Mouse (Mus musculus) liver, adult 2 months (tissue): ENCODE measurements around the gene Hspb6. TPM values are rescaled to one million over a fixed set of nuclear protein-coding genes. Genes with fewer than 3 reads are reported as not detected.

ENCODE experiments used
- DNase-seq: peaks from one replicate; pipeline ENCODE4 v3.0.0-alpha.2; 2011; ENCODE audit warnings: low read depth, low spot score; ENCODE audit errors: extremely low read depth
- H3K27ac ChIP-seq: fragments of 200-500 bp; replicated peaks from 2 replicates; pipeline ENCODE4 v1.5.1; 2012; ENCODE audit warnings: low read depth, mild to moderate bottlenecking, control low read depth, inconsistent platforms, low read length; ENCODE audit not compliant: insufficient read depth
- H3K27me3 ChIP-seq: fragments of 200-500 bp; 2 replicates; pipeline ENCODE4 v1.6.1; 2012; ENCODE audit warnings: mild to moderate bottlenecking, moderate library complexity, low read length, inconsistent platforms; ENCODE audit not compliant: control insufficient read depth, insufficient read depth
- H3K36me3 ChIP-seq: fragments of 200-500 bp; 2 replicates; pipeline ENCODE4 v1.6.1; 2012; ENCODE audit warnings: low read length, inconsistent platforms; ENCODE audit not compliant: control insufficient read depth, insufficient read depth
- H3K4me1 ChIP-seq: fragments of 200-500 bp; 2 replicates; pipeline ENCODE4 v1.6.1; 2011; ENCODE audit warnings: low read length; ENCODE audit not compliant: control insufficient read depth, insufficient read depth
- H3K4me3 ChIP-seq: fragments of 200-500 bp; 2 replicates; pipeline ENCODE4 v1.5.1; 2011; ENCODE audit warnings: low read depth, mild to moderate bottlenecking, control low read depth, low read length, moderate library complexity; ENCODE audit not compliant: insufficient read depth
- H3K79me2 ChIP-seq: fragments of 200-500 bp; 2 replicates; pipeline ENCODE4 v1.6.1; 2012; ENCODE audit warnings: inconsistent platforms, mild to moderate bottlenecking, low read length, moderate library complexity; ENCODE audit not compliant: control insufficient read depth, insufficient read depth
- H3K9ac ChIP-seq: fragments of 200-500 bp; 2 replicates; pipeline ENCODE4 v1.6.1; 2012; ENCODE audit warnings: low read depth, mild to moderate bottlenecking, control low read depth, inconsistent platforms, low read length
- CTCF ChIP-seq: fragments of 200-500 bp; IDR thresholded peaks from 2 replicates; pipeline ENCODE4 v1.5.1; 2011; ENCODE audit warnings: low read depth, low read length, control low read depth
- POLR2A ChIP-seq: fragments of 200-500 bp; IDR thresholded peaks from 2 replicates; pipeline ENCODE4 v1.6.1; 2011; ENCODE audit warnings: low read length, control low read depth; ENCODE audit not compliant: insufficient read depth; ENCODE audit errors: extremely low read depth
- WGBS: fragments of 180-500 bp; shearing (Covaris S2); methylation state at CpG from one replicate; pipeline ENCODE4 v1.1.7; 2018; 5-methylcytosine and 5-hydroxymethylcytosine counted together
- polyA plus RNA-seq: library from polyadenylated mRNA; depleted of rRNA; stranded (reverse); fragments of >200 nt; gene quantifications from 2 replicates; pipeline ENCODE4 v1.2.3, GENCODE M21; 2012; rRNA removed
- total RNA-seq: library from RNA; depleted of rRNA; stranded (reverse); fragments of >200 nt; gene quantifications from 2 replicates; pipeline ENCODE4 v1.2.3, GENCODE M21; 2014; rRNA removed

Hspb6 gene
- total and polyA plus RNA-seq, 2 experiments, result 2.5 to 29.2 TPM

DNA sequence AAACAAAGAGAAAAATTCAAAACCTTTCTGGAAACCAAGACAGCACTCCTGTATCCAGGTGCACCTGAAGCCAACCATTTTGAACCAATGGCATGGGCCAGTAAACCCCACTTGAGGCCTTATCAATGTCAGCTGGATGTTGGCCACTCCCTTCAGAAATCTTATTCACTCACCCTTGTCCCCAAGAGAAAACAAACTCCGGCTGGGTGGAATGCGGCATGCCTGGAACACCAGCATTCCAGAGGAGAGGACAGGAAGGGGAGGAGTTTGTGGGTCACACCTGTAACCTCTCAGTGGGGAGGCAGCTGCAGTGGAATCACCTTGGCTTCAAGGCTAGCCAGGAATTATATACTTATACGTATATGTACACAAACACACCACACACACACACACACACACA, 50.6 kb downstream of the Hspb6 start:
- H3K79me2 ChIP-seq, result no peaks in the 10 kb centered on the region
- no peak overlapping the region for H3K27ac ChIP-seq
- no peak overlapping the region for H3K4me3 ChIP-seq
- peaks cover 4% of the 10 kb centered on the region; the same call in 1 of the 2 replicates for H3K4me1 ChIP-seq
- H3K36me3 ChIP-seq, result no peaks in the 10 kb centered on the region
- H3K9ac ChIP-seq, result no peak overlapping the region
- 37% methylated on average over 3 of the region's 3 CpGs for WGBS
- TF ChIP-seq CTCF (no peak), POLR2A (no peak)
- no peak for DNase-seq
- no peaks in the 10 kb centered on the region for H3K27me3 ChIP-seq

DNA sequence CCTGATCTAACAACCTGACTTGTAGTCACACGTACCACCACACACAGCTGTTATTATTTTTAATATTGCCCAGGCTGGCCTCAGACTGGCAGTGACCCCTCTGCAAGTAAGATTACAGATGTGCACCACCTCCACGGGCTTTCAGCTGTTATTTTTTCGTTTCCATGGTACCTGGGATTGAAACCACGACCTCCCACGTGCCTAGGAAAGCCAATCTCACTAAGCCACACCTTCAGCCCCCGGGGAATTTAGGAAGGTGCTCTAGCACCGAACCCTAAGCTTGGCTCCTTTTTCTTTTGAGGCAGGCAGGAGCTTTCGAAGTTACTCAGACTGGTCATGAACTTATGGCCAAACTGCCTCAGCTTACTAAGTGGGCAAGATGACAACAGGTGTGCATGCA, 52.4 kb downstream of the Hspb6 start:
- H3K36me3 ChIP-seq, result no peaks in the 10 kb centered on the region
- H3K27ac ChIP-seq, result no peak overlapping the region
- peaks cover 4% of the 10 kb centered on the region; the same call in 1 of the 2 replicates for H3K4me1 ChIP-seq
- 67% methylated on average over 8 of the region's 8 CpGs for WGBS
- no peaks in the 10 kb centered on the region for H3K79me2 ChIP-seq
- no peak overlapping the region for H3K4me3 ChIP-seq
- no peak for TF ChIP-seq POLR2A
- TF ChIP-seq CTCF, result no peak
- no peak overlapping the region for H3K9ac ChIP-seq
- no peaks in the 10 kb centered on the region for H3K27me3 ChIP-seq
- DNase-seq, result no peak

DNA sequence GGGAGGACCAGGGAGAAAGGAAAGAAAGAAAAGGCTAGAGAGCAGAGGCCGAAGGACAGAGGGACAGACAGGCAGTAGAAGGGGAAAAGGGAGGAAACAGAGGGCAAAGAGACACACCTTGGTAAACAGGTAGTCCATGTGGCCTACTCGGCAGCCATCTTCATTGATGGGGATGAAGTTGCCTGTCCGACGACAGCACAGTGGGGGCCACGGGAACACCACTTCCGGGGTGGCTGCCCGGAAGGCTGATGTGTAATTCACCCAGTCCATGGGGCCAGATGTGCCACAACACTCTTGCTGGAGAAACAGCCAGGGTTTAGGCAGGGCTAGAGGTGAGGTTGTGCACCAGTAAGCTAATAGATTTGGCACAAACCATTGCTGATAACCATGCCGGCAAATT, 53.0 kb downstream of the Hspb6 start:
- H3K27ac ChIP-seq, result no peak overlapping the region
- H3K4me1 ChIP-seq, result peaks cover 4% of the 10 kb centered on the region; the same call in 1 of the 2 replicates
- no peaks in the 10 kb centered on the region for H3K27me3 ChIP-seq
- no peak overlapping the region for H3K9ac ChIP-seq
- no peak overlapping the region for H3K4me3 ChIP-seq
- no peak for DNase-seq
- H3K79me2 ChIP-seq, result no peaks in the 10 kb centered on the region
- TF ChIP-seq POLR2A (no peak), CTCF (no peak)
- WGBS, result 85% methylated on average over 8 of the region's 8 CpGs
- H3K36me3 ChIP-seq, result no peaks in the 10 kb centered on the region

Other genes with a start within 250 kb of the Hspb6 start
Only the 30 nearest of the 34 such genes appear.
- 4.0 and 4.4 TPM in 2 replicates for gene Sdhaf1, start 228.3 kb upstream of the Hspb6 start, total RNA-seq
- 15.8 and 16.2 TPM in 2 replicates for gene Sdhaf1, start 228.3 kb upstream of the Hspb6 start, polyA plus RNA-seq
- 0.74 and 1.7 TPM in 2 replicates for gene Lrfn3, start 189.4 kb upstream of the Hspb6 start, total RNA-seq
- gene Lrfn3, start 189.4 kb upstream of the Hspb6 start, polyA plus RNA-seq, result 12.9 and 22.2 TPM in 2 replicates
- 46.1 and 57.6 TPM in 2 replicates for gene Tyrobp, start 138.4 kb upstream of the Hspb6 start, total RNA-seq
- 48.1 and 86.4 TPM in 2 replicates for gene Tyrobp, start 138.4 kb upstream of the Hspb6 start, polyA plus RNA-seq
- gene Hcst, start 132.3 kb upstream of the Hspb6 start, total RNA-seq, result 1.9 and 2.1 TPM in 2 replicates
- gene Hcst, start 132.3 kb upstream of the Hspb6 start, polyA plus RNA-seq, result 3.3 and 5.0 TPM in 2 replicates
- 0.55 and 1.0 TPM in 2 replicates for gene Nfkbid, start 130.4 kb upstream of the Hspb6 start, total RNA-seq
- 0.52 and 0.92 TPM in 2 replicates for gene Nfkbid, start 130.4 kb upstream of the Hspb6 start, polyA plus RNA-seq
- gene Aplp1, start 106.6 kb upstream of the Hspb6 start, total RNA-seq, result 0.18 and 0.74 TPM in 2 replicates
- 0.65 and 0.70 TPM in 2 replicates for gene Aplp1, start 106.6 kb upstream of the Hspb6 start, polyA plus RNA-seq
- gene Kirrel2, start 94.5 kb upstream of the Hspb6 start, total RNA-seq, result not detected in 2 replicates
- gene Kirrel2, start 94.5 kb upstream of the Hspb6 start, polyA plus RNA-seq, result not detected in 2 replicates
- gene Nphs1, start 93.9 kb upstream of the Hspb6 start, total RNA-seq, result under 0.01 TPM in 1 of 2 replicates, not detected in the other
- gene Nphs1, start 93.9 kb upstream of the Hspb6 start, polyA plus RNA-seq, result not detected in 2 replicates
- gene Prodh2, start 58.6 kb upstream of the Hspb6 start, total RNA-seq, result 220 and 232 TPM in 2 replicates
- 416 and 432 TPM in 2 replicates for gene Prodh2, start 58.6 kb upstream of the Hspb6 start, polyA plus RNA-seq
- 0.07 and 0.37 TPM in 2 replicates for gene Arhgap33, start 17.1 kb upstream of the Hspb6 start, total RNA-seq
- 0.72 and 1.2 TPM in 2 replicates for gene Arhgap33, start 17.1 kb upstream of the Hspb6 start, polyA plus RNA-seq
- 1.6 and 2.3 TPM in 2 replicates for gene Proser3, start 121 bp downstream of the Hspb6 start, total RNA-seq
- gene Proser3, start 121 bp downstream of the Hspb6 start, polyA plus RNA-seq, result 3.2 and 4.5 TPM in 2 replicates
- gene Lin37, start 7.7 kb downstream of the Hspb6 start, total RNA-seq, result 2.7 and 4.0 TPM in 2 replicates
- 18.8 and 22.4 TPM in 2 replicates for gene Lin37, start 7.7 kb downstream of the Hspb6 start, polyA plus RNA-seq
- gene U2af1l4, start 11.1 kb downstream of the Hspb6 start, total RNA-seq, result 12.4 and 16.2 TPM in 2 replicates
- 31.3 and 34.6 TPM in 2 replicates for gene U2af1l4, start 11.1 kb downstream of the Hspb6 start, polyA plus RNA-seq
- 1.9 and 2.8 TPM in 2 replicates for gene Gm49396, start 11.2 kb downstream of the Hspb6 start, total RNA-seq
- gene Gm49396, start 11.2 kb downstream of the Hspb6 start, polyA plus RNA-seq, result 0.70 and 0.91 TPM in 2 replicates
- 34.9 and 38.0 TPM in 2 replicates for gene Psenen, start 11.4 kb downstream of the Hspb6 start, total RNA-seq
- gene Psenen, start 11.4 kb downstream of the Hspb6 start, polyA plus RNA-seq, result 126 and 149 TPM in 2 replicates
- gene Igflr1, start 13.2 kb downstream of the Hspb6 start, total RNA-seq, result 0.55 TPM in 1 of 2 replicates, not detected in the other
- 2.3 and 4.2 TPM in 2 replicates for gene Igflr1, start 13.2 kb downstream of the Hspb6 start, polyA plus RNA-seq
- 3.4 and 5.0 TPM in 2 replicates for gene Kmt2b, start 36.5 kb downstream of the Hspb6 start, total RNA-seq
- gene Kmt2b, start 36.5 kb downstream of the Hspb6 start, polyA plus RNA-seq, result 12.1 and 19.2 TPM in 2 replicates
- 0.18 and 0.87 TPM in 2 replicates for gene Zbtb32, start 46.7 kb downstream of the Hspb6 start, total RNA-seq
- 0.58 and 0.61 TPM in 2 replicates for gene Zbtb32, start 46.7 kb downstream of the Hspb6 start, polyA plus RNA-seq
- gene Upk1a, start 60.7 kb downstream of the Hspb6 start, total RNA-seq, result not detected in 2 replicates
- 0.23 and 0.54 TPM in 2 replicates for gene Upk1a, start 60.7 kb downstream of the Hspb6 start, polyA plus RNA-seq
- 640 and 781 TPM in 2 replicates for gene Cox6b1, start 74.0 kb downstream of the Hspb6 start, total RNA-seq
- gene Cox6b1, start 74.0 kb downstream of the Hspb6 start, polyA plus RNA-seq, result 399 and 416 TPM in 2 replicates
- gene Etv2, start 83.7 kb downstream of the Hspb6 start, total RNA-seq, result 0.18 TPM in 1 of 2 replicates, not detected in the other
- gene Etv2, start 83.7 kb downstream of the Hspb6 start, polyA plus RNA-seq, result not detected in 2 replicates
- 17.1 and 20.7 TPM in 2 replicates for gene Rbm42, start 98.1 kb downstream of the Hspb6 start, total RNA-seq
- 35.8 and 36.7 TPM in 2 replicates for gene Rbm42, start 98.1 kb downstream of the Hspb6 start, polyA plus RNA-seq
- 4.6 and 4.7 TPM in 2 replicates for gene Haus5, start 112.8 kb downstream of the Hspb6 start, total RNA-seq
- 3.7 and 5.3 TPM in 2 replicates for gene Haus5, start 112.8 kb downstream of the Hspb6 start, polyA plus RNA-seq
- not detected in 2 replicates for gene Pmis2, start 119.4 kb downstream of the Hspb6 start, total RNA-seq
- gene Pmis2, start 119.4 kb downstream of the Hspb6 start, polyA plus RNA-seq, result not detected in 2 replicates
- 0.34 TPM in 1 of 2 replicates, not detected in the other for gene 2200002J24Rik, start 146.7 kb downstream of the Hspb6 start, total RNA-seq
- not detected in 2 replicates for gene 2200002J24Rik, start 146.7 kb downstream of the Hspb6 start, polyA plus RNA-seq
- gene Atp4a, start 160.0 kb downstream of the Hspb6 start, total RNA-seq, result 2.6 and 4.4 TPM in 2 replicates
- gene Atp4a, start 160.0 kb downstream of the Hspb6 start, polyA plus RNA-seq, result 1.3 and 4.2 TPM in 2 replicates
- 124 and 146 TPM in 2 replicates for gene Tmem147, start 177.4 kb downstream of the Hspb6 start, total RNA-seq
- gene Tmem147, start 177.4 kb downstream of the Hspb6 start, polyA plus RNA-seq, result 248 and 335 TPM in 2 replicates
- gene Gapdhs, start 191.5 kb downstream of the Hspb6 start, total RNA-seq, result not detected in 2 replicates
- gene Gapdhs, start 191.5 kb downstream of the Hspb6 start, polyA plus RNA-seq, result 0.50 and 1.3 TPM in 2 replicates
- 0.46 and 0.60 TPM in 2 replicates for gene Sbsn, start 199.3 kb downstream of the Hspb6 start, total RNA-seq
- 0.33 and 0.41 TPM in 2 replicates for gene Sbsn, start 199.3 kb downstream of the Hspb6 start, polyA plus RNA-seq
- not detected in 2 replicates for gene Dmkn, start 211.6 kb downstream of the Hspb6 start, total RNA-seq
- gene Dmkn, start 211.6 kb downstream of the Hspb6 start, polyA plus RNA-seq, result 0.44 TPM in 1 of 2 replicates, not detected in the other